Mouse (Mus musculus): ENCODE results near the gene Hspb1. TPM values are rescaled to one million over a fixed set of nuclear protein-coding genes. Genes with fewer than 3 reads are reported as not detected.

Gene Hspb1
- polyA plus RNA-seq, 1 experiment from 2014 or later: 10.1 TPM

GRCm38 (mm10) chr5:135903551-135904151, 15.9 kb downstream of the Hspb1 start:
- WGBS: under 1% methylated on average over 30 of the region's 30 CpGs

GRCm38 (mm10) chr5:135904259-135904658, 16.5 kb downstream of the Hspb1 start:
- H3K27ac ChIP-seq (ENCODE audit: low read length): peak overlapping the region; percentile 92
- WGBS: 60% methylated on average over 5 of the region's 5 CpGs
- H3K27me3 ChIP-seq (ENCODE audit: control insufficient read depth, insufficient read depth, low read depth, low read length): no peaks in the 10 kb centered on the region
- ATAC-seq: no peak
- H3K9me3 ChIP-seq (replicated peaks; ENCODE audit: control insufficient read depth, low read length, poor library complexity, severe bottlenecking): no peaks in the 10 kb centered on the region
- no peak overlapping the region; the same call in 1 of the 2 replicates for H3K9ac ChIP-seq (ENCODE audit: low read depth, low read length)
- H3K4me1 ChIP-seq (ENCODE audit: control insufficient read depth, insufficient read depth, low read length): peaks cover 13% of the 10 kb centered on the region; the same call in 1 of the 2 replicates
- no peak overlapping the region; the same call in 1 of the 2 replicates for H3K4me2 ChIP-seq (ENCODE audit: low read length)
- H3K4me3 ChIP-seq (ENCODE audit: low read depth, low read length): no peak overlapping the region
- H3K36me3 ChIP-seq (ENCODE audit: control insufficient read depth, insufficient read depth, low read length): peaks cover 10% of the 10 kb centered on the region

More at GRCm38 (mm10) chr5:135903551-135904151, 15.9 kb downstream of the Hspb1 start:
- H3K4me3 ChIP-seq (ENCODE audit: low read depth, low read length): peak overlapping the region; percentile 30
- H3K27me3 ChIP-seq (ENCODE audit: control insufficient read depth, insufficient read depth, low read depth, low read length): no peaks in the 10 kb centered on the region
- peaks cover 5% of the 10 kb centered on the region; the same call in 1 of the 2 replicates for H3K36me3 ChIP-seq (ENCODE audit: control insufficient read depth, insufficient read depth, low read length)
- peak overlapping the region; percentile 92 for H3K27ac ChIP-seq (ENCODE audit: low read length)
- H3K9me3 ChIP-seq (replicated peaks; ENCODE audit: control insufficient read depth, low read length, poor library complexity, severe bottlenecking): no peaks in the 10 kb centered on the region
- H3K4me2 ChIP-seq (ENCODE audit: low read length): peak overlapping the region; percentile 67
- peak; percentile 94 for ATAC-seq
- H3K4me1 ChIP-seq (ENCODE audit: control insufficient read depth, insufficient read depth, low read length): peaks cover 13% of the 10 kb centered on the region; the same call in 1 of the 2 replicates
- H3K9ac ChIP-seq (ENCODE audit: low read depth, low read length): peak overlapping the region; percentile 58

- ATAC-seq: no peak
- H3K27ac ChIP-seq (ENCODE audit: low read length): no peak overlapping the region
- H3K27me3 ChIP-seq (ENCODE audit: control insufficient read depth, insufficient read depth, low read depth, low read length): no peaks in the 10 kb centered on the region
- 63% methylated on average over 8 of the region's 8 CpGs for WGBS
- H3K9me3 ChIP-seq (replicated peaks; ENCODE audit: control insufficient read depth, low read length, poor library complexity, severe bottlenecking): no peaks in the 10 kb centered on the region
- no peak overlapping the region for H3K9ac ChIP-seq (ENCODE audit: low read depth, low read length)
- H3K36me3 ChIP-seq (ENCODE audit: control insufficient read depth, insufficient read depth, low read length): peaks cover 20% of the 10 kb centered on the region
- peaks cover 13% of the 10 kb centered on the region; the same call in 1 of the 2 replicates for H3K4me1 ChIP-seq (ENCODE audit: control insufficient read depth, insufficient read depth, low read length)
- no peak overlapping the region for H3K4me2 ChIP-seq (ENCODE audit: low read length)
- H3K4me3 ChIP-seq (ENCODE audit: low read depth, low read length): no peak overlapping the region
Measured at GRCm38 (mm10) chr5:135905320-135906225, 17.9 kb downstream of the Hspb1 start.

- H3K27me3 ChIP-seq (ENCODE audit: control insufficient read depth, insufficient read depth, low read depth, low read length): no peaks in the 10 kb centered on the region
- ATAC-seq: no peak
- H3K9me3 ChIP-seq (replicated peaks; ENCODE audit: control insufficient read depth, low read length, poor library complexity, severe bottlenecking): no peaks in the 10 kb centered on the region
- H3K9ac ChIP-seq (ENCODE audit: low read depth, low read length): no peak overlapping the region
- no peak overlapping the region for H3K27ac ChIP-seq (ENCODE audit: low read length)
- no peak overlapping the region for H3K4me3 ChIP-seq (ENCODE audit: low read depth, low read length)
- WGBS: 76% methylated on average over 4 of the region's 4 CpGs
- peaks cover 27% of the 10 kb centered on the region for H3K36me3 ChIP-seq (ENCODE audit: control insufficient read depth, insufficient read depth, low read length)
- no peak overlapping the region for H3K4me2 ChIP-seq (ENCODE audit: low read length)
- H3K4me1 ChIP-seq (ENCODE audit: control insufficient read depth, insufficient read depth, low read length): peaks cover 12% of the 10 kb centered on the region; the same call in 1 of the 2 replicates
Measured at GRCm38 (mm10) chr5:135906846-135907245, 19.1 kb downstream of the Hspb1 start.

GRCm38 (mm10) chr5:135907256-135907655, 19.5 kb downstream of the Hspb1 start:
- no peak for ATAC-seq
- peaks cover 27% of the 10 kb centered on the region for H3K36me3 ChIP-seq (ENCODE audit: control insufficient read depth, insufficient read depth, low read length)
- 79% methylated on average over 13 of the region's 13 CpGs for WGBS

GRCm38 (mm10) chr5:135908185-135908584, 20.5 kb downstream of the Hspb1 start:
- ATAC-seq: no peak
- Histone ChIP-seq H3K4me1 (ENCODE audit: control insufficient read depth, insufficient read depth, low read length) (peaks cover 7% of the 10 kb centered on the region; the same call in 1 of the 2 replicates), H3K27me3 (ENCODE audit: control insufficient read depth, insufficient read depth, low read depth, low read length) (no peaks in the 10 kb centered on the region), H3K9me3 (replicated peaks; ENCODE audit: control insufficient read depth, low read length, poor library complexity, severe bottlenecking) (no peaks in the 10 kb centered on the region), H3K4me2 (ENCODE audit: low read length) (no peak overlapping the region), H3K36me3 (ENCODE audit: control insufficient read depth, insufficient read depth, low read length) (peaks cover 27% of the 10 kb centered on the region), H3K27ac (ENCODE audit: low read length) (no peak overlapping the region), H3K9ac (ENCODE audit: low read depth, low read length) (no peak overlapping the region), H3K4me3 (ENCODE audit: low read depth, low read length) (no peak overlapping the region)
- WGBS: 64% methylated on average over 12 of the region's 12 CpGs

More at GRCm38 (mm10) chr5:135907256-135907655, 19.5 kb downstream of the Hspb1 start:
- no peak overlapping the region for H3K4me2 ChIP-seq (ENCODE audit: low read length)
- H3K27me3 ChIP-seq (ENCODE audit: control insufficient read depth, insufficient read depth, low read depth, low read length): no peaks in the 10 kb centered on the region
- no peak overlapping the region for H3K27ac ChIP-seq (ENCODE audit: low read length)
- H3K9ac ChIP-seq (ENCODE audit: low read depth, low read length): no peak overlapping the region
- H3K4me1 ChIP-seq (ENCODE audit: control insufficient read depth, insufficient read depth, low read length): peaks cover 11% of the 10 kb centered on the region; the same call in 1 of the 2 replicates
- no peaks in the 10 kb centered on the region for H3K9me3 ChIP-seq (replicated peaks; ENCODE audit: control insufficient read depth, low read length, poor library complexity, severe bottlenecking)
- H3K4me3 ChIP-seq (ENCODE audit: low read depth, low read length): no peak overlapping the region

GRCm38 (mm10) chr5:135908989-135909388, 21.3 kb downstream of the Hspb1 start:
- Histone ChIP-seq H3K9ac (ENCODE audit: low read depth, low read length) (no peak overlapping the region), H3K4me3 (ENCODE audit: low read depth, low read length) (no peak overlapping the region), H3K36me3 (ENCODE audit: control insufficient read depth, insufficient read depth, low read length) (peaks cover 27% of the 10 kb centered on the region), H3K27me3 (ENCODE audit: control insufficient read depth, insufficient read depth, low read depth, low read length) (no peaks in the 10 kb centered on the region), H3K27ac (ENCODE audit: low read length) (no peak overlapping the region), H3K4me1 (ENCODE audit: control insufficient read depth, insufficient read depth, low read length) (peaks cover 3% of the 10 kb centered on the region; the same call in 1 of the 2 replicates), H3K9me3 (replicated peaks; ENCODE audit: control insufficient read depth, low read length, poor library complexity, severe bottlenecking) (no peaks in the 10 kb centered on the region), H3K4me2 (ENCODE audit: low read length) (no peak overlapping the region)
- ATAC-seq: no peak
- WGBS: 94% methylated on average over 16 of the region's 16 CpGs

- Histone ChIP-seq H3K9me3 (replicated peaks; ENCODE audit: control insufficient read depth, low read length, poor library complexity, severe bottlenecking) (no peaks in the 10 kb centered on the region), H3K4me2 (ENCODE audit: low read length) (no peak overlapping the region), H3K4me1 (ENCODE audit: control insufficient read depth, insufficient read depth, low read length) (no peaks in the 10 kb centered on the region), H3K9ac (ENCODE audit: low read depth, low read length) (no peak overlapping the region), H3K27ac (ENCODE audit: low read length) (no peak overlapping the region), H3K27me3 (ENCODE audit: control insufficient read depth, insufficient read depth, low read depth, low read length) (no peaks in the 10 kb centered on the region), H3K4me3 (ENCODE audit: low read depth, low read length) (no peak overlapping the region), H3K36me3 (ENCODE audit: control insufficient read depth, insufficient read depth, low read length) (peaks cover 27% of the 10 kb centered on the region)
- no peak for ATAC-seq
- WGBS: 85% methylated on average over 10 of the region's 10 CpGs
Measured at GRCm38 (mm10) chr5:135909646-135910045, 21.9 kb downstream of the Hspb1 start.

All from midbrain, embryonic 16.5 days (tissue).